Mouse (Mus musculus) megakaryocyte-erythroid progenitor cell, adult 5-6 weeks (primary cell): ENCODE results near the gene Fcna. TPM values are rescaled to one million over a fixed set of nuclear protein-coding genes. Genes with fewer than 3 reads are reported as not detected.

ENCODE experiments used
- ATAC-seq: replicated peaks from 2 replicates; pipeline ENCODE4 v1.8.0; 2016; ENCODE audit warnings: mild to moderate bottlenecking, inconsistent platforms; ENCODE audit not compliant: severe bottlenecking, poor library complexity, low FRiP score, low TSS enrichment
- total RNA-seq, 2 experiments: library from RNA; stranded (forward) in 1 of 2; stranded (reverse) in 1 of 2; fragments of 200-1000, 215-1000 nt in 1 of 2; fragments of >200 nt in 1 of 2; fragmentation: Nextera tagmentation in 1 of 2; gene quantifications; 2 replicates each; pipeline ENCODE4 v1.2.3; 2014 to 2017

Fcna gene
- total RNA-seq, 2 experiments from 2014 or later: not detected

DNA sequence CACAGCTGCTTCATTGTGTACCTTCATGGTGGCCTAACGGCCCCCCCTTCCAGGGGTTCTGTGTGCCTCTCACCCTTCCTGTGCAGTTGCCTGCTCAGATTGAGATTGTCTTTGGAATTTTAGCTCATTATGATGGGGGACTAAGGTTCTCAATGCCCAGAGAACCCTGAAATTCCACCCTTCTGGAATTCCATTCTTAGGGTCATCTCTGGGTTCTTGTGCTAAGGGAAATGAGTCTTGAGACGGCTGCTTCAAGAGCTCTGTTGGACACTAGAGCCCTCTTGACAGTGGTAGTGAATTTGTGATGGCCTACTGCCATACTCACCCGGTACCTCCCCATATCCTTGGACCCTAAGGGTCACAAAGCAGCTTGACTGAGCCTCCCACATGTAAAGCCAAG, 10.3 kb downstream of the Fcna start, which contains the start of gene Ccdc183:
Gene Ccdc183, minus strand, starts transcription at position 101 of the 400 bp plus-strand sequence.
- ATAC-seq: no peak

DNA sequence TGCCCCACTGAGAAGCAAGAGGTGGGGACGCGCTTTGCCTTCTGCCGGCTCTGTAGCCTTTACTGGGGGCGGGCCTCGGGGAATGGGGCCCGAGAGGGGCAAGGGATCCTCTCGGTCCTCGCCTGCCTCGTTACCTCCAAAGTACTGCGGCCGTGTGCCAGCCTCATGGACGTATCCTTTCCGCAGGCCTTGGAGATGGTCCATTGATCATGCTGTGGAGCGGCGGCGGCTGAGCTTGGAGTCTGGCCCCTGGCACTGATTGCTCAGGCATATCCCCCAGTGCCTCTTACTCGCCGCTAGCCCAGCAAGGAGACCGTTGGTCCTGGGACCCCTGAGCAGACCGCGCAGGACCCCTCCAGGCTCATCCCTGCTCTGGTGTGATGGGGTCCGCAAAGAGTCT, 11.4 kb downstream of the Fcna start:
- ATAC-seq: no peak

DNA sequence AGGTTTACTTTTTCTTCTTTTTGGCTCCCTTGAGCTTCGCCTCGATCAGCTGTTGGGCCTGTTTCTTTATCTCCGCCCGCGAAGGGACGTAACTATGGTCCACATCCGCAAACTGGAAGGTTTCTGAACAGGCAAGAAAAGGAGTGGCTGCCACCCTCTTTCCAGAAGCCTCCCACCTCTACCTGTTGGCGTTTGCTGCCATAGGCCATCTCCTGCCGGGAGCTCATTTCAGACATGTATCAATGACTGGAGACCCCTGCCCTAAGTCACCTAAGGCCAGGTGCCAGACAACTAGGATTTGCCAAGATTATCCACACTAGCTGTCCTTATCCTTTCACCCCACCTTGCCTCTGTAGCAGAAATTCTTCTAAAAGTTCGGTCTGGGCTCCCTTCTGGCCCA, 19.2 kb downstream of the Fcna start:
- peak; percentile 9; the same call in 1 of the 2 replicates for ATAC-seq

DNA sequence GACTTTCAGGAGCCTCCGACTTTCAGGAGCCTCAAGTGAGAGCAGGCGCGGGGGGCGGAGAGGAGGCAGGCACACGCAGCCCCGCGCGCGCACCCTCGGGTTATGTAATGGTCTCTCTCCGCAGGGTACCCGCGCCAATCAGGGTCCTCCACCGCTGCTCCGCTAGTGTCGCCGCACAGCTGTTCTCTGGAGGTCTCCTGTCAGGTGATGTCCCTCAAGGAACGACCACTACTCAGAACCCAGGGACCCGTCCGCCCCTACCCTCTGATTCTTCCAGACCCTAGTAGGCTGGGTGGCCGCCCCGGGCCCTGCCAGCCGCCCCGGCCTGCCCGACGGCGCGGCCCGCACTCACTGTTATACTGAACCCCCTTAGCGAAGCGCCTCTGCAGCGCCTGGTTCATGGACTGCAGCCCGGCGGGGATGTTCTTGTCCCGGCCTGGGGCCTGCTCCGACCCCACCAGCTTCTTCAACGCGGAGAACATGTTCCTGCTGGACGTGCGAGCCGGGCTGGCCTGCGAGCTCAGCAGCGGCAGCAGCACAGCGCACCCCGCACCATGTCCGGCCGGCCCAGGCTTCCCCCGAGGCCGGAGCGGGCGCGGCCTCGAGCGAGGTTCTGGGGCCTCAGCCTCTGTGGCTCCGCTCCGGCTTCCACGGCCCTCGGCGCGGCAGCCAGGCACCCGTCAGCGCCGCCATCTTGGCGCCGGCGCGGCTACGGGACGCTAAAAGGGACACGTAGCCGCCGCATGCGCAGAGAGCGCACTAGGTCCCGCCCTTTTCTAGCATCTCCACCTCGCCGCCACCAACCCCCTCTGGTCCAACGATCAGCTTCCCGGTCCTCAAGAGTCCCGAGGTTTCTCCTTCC, 19.8 kb downstream of the Fcna start, which contains the start of gene Rabl6:
Gene Rabl6, minus strand, starts transcription at position 761 of the 862 bp plus-strand sequence.
- ATAC-seq: peak; percentile 80

DNA sequence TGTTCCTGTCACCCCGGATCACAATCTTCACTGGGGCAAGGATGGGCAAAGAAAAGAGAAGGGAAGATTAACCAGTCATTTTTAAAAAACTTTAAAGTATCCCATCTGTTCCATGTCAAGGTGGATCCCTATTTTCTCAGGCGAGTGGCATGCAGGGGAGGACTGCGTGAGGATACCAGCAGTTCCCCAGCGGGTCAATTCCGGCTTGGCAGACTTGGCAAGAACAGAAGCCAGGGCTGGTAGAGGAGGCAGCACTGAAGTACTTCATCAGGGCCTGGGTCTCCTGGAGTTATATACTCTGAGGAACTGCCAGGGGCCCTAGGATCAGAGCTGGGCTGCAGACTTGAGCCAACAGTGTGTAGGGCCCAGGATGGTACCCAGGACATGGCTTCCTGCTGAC, 25.3 kb downstream of the Fcna start:
- no peak for ATAC-seq

DNA sequence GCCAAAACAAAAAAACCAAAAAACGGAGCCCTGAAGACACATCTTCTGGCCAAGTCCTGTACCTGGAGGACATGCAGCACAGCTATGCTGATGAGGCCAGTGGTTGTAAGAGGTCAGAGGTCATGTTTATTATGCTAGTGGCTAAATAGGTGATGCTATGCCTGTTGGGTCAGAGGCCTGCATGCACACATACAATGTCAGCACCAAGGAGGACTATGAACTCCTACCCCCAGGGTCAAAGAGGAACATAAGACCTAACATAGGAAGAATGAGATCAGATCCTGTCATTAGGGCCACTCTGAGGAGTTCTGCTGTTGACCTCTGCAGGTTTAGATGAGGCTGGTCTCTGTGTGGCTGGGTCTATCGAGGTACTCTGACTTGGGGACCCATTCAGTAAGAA, 27.8 kb downstream of the Fcna start:
- ATAC-seq: no peak

DNA sequence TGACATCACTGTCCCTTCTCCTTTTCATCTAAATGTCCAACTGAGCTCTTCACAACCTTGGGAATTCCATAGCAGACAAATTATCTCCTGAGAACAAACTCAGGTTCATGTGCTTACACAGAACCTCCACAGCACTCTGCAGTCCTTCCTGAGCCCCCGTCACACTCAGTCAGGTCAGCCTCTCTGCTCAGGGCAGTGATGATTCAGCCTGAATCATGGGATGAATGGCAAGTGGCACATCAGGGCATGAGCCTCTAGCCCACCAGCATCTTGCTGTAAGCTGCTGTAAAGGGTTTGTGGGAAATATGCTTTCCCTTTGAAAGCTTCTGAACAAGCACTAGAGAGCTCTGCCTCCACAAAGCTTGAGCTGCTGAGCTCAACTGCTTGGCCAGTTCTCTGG, 29.1 kb downstream of the Fcna start:
- ATAC-seq: no peak

DNA sequence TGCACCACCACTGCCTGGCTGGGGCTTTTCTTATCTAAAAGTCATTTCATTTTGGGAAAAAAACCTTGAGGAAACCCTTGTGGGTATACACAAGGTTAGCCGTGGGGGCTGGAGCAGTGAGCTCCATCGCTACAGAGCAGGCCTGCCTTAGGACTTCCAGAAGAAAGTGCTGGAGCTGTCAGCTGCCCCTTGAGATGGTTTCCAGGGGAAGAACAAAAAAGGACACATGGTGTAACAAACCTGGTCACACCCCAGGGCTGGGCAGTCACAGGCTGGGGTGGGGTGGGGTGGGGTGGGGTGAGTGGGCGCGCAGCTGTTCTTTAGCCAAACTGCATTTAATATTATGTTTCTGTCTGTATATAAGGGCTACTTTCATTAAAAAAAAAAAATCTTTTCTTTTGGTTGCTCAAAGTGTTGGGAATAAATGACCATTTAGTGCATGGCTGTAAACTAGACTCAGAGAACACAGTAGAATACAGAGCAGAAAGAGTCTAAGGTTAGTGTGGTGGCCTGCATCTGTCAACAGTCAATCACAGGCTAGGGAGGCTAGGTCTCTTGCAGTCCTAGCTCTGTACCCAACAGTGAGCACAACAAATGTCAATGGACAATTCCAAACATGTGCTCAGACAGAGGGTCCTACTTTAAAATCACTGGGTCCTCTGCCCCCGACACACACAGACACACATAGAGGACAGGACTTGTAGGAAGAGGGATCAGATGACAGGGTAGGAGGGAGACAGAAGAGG, 30.9 kb downstream of the Fcna start:
- no peak for ATAC-seq

DNA sequence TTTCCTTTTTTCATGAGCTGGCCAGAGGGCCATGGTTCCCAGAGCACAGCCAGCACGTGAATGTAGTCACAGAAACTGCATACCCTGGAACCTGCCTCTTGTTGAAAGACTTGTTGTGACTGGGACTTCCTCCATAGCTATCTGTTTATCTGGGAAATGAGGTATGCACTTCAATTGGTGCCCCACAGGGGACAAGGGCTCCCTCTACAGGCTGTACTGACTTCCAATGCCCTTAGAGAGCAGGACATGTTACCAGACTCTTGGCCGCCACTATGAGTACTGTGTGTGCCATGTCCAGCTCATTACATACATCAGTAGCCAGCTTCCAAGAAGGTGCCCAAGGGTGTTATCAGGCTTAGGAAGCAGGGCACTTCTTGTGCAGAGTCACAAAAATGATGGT, 36.0 kb downstream of the Fcna start:
- ATAC-seq: peak; percentile 64

DNA sequence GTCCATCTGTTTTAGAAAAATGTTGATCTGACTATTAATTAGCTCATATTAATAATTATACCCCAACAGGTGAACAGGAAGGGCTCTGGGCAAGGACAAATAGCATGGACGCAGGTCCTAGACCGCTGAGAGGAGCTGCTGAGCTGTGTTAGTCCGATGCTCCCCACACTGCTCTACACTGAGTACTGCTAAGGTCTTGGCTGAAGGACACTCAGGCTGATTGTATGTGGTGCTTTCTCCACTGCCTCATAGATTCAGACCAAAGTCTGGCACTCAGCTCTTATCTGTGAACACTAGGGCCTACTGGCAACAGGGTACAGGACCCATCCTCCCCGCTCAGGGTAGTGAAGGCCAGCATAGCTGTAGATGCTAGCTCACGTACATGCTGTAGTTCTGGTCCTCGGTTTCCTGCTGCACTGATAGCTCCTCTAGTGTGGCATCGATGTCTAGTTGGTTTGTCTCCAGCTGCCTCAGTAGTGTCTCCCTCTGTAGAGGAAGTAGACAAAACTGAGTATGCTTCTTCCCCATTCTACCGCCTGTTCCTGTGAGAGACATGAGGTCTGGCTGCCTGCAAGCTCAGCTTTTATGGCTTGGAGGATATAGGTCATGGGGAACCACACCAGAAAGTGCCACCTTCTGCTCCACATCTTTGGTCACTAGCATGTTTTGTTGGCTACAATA, 39.5 kb downstream of the Fcna start:
- no peak for ATAC-seq

DNA sequence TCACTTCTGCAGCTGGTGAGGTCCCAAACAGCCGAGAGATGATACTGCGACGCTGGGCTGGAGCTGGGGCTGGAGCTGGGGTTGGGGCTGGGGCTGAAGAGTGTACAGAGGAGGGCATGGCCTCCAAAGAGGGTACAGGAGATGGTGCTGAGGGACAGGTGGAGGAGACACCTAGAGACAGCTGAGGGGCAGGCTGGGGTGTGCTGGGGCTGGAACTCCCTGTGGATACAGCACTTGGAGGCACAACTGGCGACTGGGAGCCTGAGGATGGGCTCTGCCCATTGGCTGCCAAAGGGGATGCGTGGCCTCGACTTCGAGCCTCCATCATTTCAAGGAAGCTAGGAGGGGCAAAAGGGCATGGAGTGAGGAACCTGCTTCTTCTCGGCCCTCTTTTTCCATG, 40.5 kb downstream of the Fcna start:
- no peak for ATAC-seq

DNA sequence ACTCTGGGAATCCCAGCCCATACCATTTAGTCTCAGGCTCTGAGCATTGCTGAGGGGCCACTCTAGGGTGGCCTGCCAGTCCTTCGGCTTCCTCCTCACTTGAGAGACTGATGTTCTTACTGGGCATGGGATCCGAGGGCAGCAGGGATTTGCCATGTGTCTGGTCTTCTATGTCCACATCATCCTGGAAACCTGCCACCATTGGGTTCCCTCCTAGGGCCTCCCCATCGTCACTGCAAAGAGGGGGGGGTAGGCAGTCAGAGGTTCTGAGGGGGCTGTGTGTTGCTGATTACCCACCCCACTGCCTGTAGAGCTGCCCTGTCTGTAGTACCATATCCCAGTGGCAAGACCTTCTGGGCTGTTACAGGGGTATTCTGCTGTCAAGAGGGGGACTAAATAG, 42.2 kb downstream of the Fcna start:
- no peak for ATAC-seq

DNA sequence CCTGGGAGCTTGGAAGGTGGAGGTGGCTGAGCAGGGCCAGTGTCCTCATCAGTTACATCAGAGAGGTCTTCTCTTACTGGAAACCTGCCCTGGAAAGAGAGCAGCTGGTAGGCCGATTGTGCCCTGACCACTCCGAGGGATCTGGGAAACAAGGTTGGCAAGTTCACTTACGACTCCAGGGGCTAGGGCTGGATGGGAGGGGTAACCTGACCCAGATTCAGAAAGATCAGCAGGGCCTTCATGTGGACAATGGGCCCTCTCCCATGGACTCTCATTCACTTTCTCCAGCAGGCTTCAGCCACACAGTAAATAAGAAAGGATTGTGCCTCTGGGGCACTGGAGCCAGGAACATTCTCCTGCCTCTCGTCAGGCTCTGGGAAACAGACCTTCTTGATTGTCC, 43.0 kb downstream of the Fcna start:
- no peak for ATAC-seq

DNA sequence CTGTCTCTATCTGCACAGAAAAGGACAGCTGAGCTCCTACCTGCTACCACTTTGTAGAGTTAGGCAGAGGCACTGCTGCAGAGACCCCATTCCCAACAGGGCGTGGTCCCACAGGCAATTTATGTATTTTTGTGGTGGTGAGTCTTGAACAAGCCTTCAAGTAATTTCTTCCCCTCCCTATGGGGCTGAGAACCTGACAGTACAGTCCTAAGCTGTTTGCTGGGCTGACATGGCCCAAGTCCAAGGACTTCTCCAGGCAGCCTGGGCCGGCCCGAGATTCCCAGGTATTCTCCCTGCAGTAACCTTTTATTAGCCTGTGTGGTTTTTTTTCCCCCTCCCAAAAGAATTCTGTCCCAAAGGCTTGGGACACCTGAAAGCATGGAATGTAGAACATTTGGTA, 43.7 kb downstream of the Fcna start:
- ATAC-seq: no peak

DNA sequence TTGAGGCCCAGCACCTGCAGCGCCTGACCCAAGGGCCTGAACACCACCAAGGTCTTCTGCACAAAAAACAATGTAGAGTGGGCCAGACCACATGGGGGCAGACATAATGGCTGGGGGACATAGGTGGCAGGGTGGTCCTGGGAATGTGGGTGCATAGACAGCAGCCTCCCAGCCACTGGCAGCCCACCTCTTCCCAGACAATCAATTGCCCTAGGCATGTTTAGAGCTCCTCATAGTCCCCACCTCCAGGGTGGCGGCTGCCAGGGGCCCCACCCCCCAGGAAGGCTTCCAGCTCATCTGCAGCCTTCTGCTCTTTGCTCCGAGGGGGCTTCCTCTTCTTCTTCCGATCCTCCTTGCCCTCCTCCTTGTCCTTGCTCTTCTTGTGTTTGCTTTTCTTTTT, 44.3 kb downstream of the Fcna start:
- ATAC-seq: no peak

DNA sequence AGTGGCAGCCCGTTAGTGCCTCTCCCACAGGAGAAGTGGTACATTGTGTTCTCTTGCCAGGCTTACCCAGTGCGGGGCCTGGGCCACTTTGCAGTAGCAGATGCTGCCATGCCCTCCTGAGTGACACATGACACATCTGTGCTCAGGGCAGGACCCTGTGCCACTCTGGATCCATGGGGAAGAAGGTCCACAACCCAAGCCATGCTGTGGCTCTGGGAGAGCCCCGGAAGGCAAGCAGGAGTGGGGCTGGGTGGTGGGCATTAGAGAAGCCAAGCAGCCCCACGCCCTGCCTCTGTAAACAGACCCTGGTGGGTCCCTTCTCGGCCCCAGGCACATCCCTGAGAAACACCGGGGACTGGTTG, 44.7 kb downstream of the Fcna start:
- no peak for ATAC-seq

DNA sequence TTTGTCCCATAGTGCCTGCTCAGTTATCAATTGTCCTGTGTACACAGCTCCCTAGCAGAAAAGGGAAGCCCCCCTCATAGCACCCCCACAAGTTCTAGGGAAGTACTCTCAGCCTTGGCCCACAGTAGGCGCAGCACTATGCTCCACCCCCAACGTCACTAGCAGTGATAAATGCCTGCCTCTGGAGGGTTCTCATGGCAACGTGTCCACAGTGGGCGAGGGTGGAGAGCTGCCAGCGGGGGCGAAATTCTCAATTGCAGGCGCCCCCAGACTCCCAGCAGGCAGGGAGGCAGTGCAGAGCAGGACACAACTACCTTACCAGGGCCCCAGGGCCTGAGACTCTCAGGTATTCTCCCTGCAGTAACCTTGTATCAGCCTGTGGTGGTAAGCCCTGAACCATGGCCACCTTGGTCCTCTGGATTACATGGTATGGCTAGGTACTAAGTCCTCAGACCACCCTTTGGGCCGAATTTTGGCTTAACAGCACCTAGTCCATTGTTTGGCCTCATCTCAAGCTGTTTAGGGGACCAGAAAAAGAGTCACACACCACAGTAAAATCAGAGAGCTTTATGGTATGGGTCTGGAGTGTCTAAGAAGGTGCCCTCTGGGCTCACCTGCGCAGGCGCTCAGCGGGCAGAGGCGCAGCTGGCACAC, 45.2 kb downstream of the Fcna start:
- ATAC-seq: no peak; the same call in 1 of the 2 replicates

DNA sequence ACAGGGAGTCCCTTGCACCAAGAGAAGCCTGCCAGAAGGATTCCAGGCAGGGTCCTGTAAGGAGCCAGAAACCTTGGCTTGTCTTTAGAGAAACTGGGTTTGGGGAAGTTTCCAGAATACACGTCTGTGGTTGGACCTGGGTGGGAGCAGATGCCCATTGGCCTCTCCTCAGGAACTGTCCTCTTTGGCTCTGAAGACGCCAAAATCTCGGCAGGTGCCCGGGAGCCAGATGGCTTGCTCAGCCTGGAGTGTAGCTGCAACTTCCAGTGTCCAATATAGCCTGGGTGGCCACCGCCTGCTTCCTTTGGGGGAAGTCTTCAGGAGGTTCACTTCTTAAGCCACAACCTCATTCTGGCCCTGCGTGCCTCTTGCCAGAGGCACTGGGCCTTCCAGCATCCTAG, 45.9 kb downstream of the Fcna start:
- ATAC-seq: no peak

DNA sequence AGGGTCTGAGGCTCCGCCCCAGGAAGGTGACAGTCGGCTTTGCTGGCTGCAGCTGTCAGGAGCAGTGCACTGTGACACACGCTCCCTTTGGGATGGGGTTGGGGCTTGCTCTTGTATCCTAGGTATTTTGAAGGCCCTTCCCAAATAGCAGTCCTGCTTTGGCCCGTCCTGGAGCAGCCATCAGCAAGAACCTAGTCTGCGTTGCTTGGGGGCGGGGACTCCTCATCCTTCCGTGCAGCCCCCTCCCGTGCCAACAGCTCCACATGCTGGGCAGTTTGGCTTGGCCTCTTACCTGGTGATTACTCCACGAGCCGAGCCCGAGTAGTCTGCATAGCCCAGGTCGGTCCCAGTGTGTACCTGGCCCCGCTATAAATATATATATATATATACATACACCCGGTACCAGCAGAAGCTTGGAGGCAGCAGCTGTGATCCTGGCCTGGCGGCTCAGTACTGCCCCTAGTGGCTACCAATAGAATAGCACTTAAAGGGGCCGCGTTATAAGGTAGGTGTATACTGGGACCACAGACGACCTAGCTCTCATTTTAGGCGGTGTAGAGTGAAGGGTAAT, 46.5 kb downstream of the Fcna start, which contains the start of gene Ajm1:
Gene Ajm1, minus strand, starts transcription at position 464 of the 571 bp plus-strand sequence.
- peak; percentile 69 for ATAC-seq
